Mouse (Mus musculus): ENCODE data around the gene Pum2. TPM values are rescaled to one million over a fixed set of nuclear protein-coding genes. Genes with fewer than 3 reads are reported as not detected.

Pum2 gene
- polyA plus RNA-seq, 1 experiment: 34.7 TPM

- Histone ChIP-seq H3K27ac (ENCODE audit: control insufficient read depth, insufficient read depth, low read depth, low read length, poor library complexity) (no peak overlapping the region; the same call in 1 of the 2 replicates), H3K4me1 (ENCODE audit: control insufficient read depth, insufficient read depth, low read length) (no peaks in the 10 kb centered on the region; the same call in none of the 2 replicates), H3K4me3 (replicated peaks; ENCODE audit: control insufficient read depth, low read depth, low read length) (peak overlapping the region; percentile 64)
- under 1% methylated on average over 55 of the region's 55 CpGs for WGBS
- TF ChIP-seq CTCF (IDR thresholded peaks at IDR 0.05; ENCODE audit: control insufficient read depth, insufficient read depth, low read length) (0 out of 2 replicates have a peak, but pooled peaks have one; percentile 3), POLR2A (IDR thresholded peaks at IDR 0.05; ENCODE audit: borderline replicate concordance, control insufficient read depth, low read depth, low read length) (no peak)
Measured at GRCm38 (mm10) chr12:8772451-8773143, 98.7 kb downstream of the Pum2 start.

DNA sequence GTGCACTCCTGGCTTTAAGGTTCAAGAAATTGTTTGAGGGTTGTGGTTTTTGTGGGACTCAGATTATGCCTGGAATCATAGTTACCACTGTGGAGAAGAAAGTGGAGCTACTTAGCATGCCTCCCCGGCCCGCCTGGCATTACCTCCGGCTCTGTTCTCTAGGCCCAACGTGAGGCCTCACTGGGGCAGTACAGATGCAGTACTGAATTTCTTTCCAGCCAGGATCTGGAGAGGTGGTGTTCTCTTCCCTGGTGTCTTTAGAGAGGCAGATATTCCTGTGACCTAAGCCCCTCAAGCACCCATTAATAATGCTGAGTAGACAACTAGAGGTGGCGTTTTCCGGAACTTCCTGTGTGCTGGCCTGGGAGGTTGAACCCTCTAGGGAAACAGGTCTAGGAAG, 99.4 kb downstream of the Pum2 start:
- H3K4me3 ChIP-seq (replicated peaks; ENCODE audit: control insufficient read depth, low read depth, low read length): no peak overlapping the region
- WGBS: 85% methylated on average over 6 of the region's 6 CpGs
- no peaks in the 10 kb centered on the region; the same call in none of the 2 replicates for H3K4me1 ChIP-seq (ENCODE audit: control insufficient read depth, insufficient read depth, low read length)
- no peak overlapping the region for H3K27ac ChIP-seq (ENCODE audit: control insufficient read depth, insufficient read depth, low read depth, low read length, poor library complexity)
- TF ChIP-seq CTCF (IDR thresholded peaks at IDR 0.05; ENCODE audit: control insufficient read depth, insufficient read depth, low read length): no peak
- TF ChIP-seq POLR2A (IDR thresholded peaks at IDR 0.05; ENCODE audit: borderline replicate concordance, control insufficient read depth, low read depth, low read length): no peak

DNA sequence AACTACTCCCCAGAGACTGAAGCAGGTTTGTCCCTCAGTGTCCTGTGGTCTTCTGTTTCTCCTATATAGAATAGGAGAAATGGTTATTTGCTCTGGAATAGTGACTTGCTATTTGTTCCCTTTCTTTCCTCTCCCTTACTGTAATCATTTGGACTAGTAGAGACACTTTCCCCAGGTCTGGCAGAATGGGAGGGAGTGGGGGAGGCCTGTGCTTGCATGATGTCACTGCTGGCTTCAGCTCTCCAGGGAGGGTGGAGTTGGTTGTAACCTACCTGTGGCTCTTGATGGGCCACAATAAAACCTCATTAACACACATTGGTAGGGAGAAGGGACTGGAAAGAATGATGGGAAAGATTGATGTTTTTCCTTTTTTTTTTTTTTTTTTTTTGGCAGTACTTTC, 100.2 kb downstream of the Pum2 start:
- H3K27ac ChIP-seq (ENCODE audit: control insufficient read depth, insufficient read depth, low read depth, low read length, poor library complexity): no peak overlapping the region
- no peaks in the 10 kb centered on the region; the same call in none of the 2 replicates for H3K4me1 ChIP-seq (ENCODE audit: control insufficient read depth, insufficient read depth, low read length)
- TF ChIP-seq POLR2A (IDR thresholded peaks at IDR 0.05; ENCODE audit: borderline replicate concordance, control insufficient read depth, low read depth, low read length) (no peak), CTCF (IDR thresholded peaks at IDR 0.05; ENCODE audit: control insufficient read depth, insufficient read depth, low read length) (no peak)
- no peak overlapping the region for H3K4me3 ChIP-seq (replicated peaks; ENCODE audit: control insufficient read depth, low read depth, low read length)

DNA sequence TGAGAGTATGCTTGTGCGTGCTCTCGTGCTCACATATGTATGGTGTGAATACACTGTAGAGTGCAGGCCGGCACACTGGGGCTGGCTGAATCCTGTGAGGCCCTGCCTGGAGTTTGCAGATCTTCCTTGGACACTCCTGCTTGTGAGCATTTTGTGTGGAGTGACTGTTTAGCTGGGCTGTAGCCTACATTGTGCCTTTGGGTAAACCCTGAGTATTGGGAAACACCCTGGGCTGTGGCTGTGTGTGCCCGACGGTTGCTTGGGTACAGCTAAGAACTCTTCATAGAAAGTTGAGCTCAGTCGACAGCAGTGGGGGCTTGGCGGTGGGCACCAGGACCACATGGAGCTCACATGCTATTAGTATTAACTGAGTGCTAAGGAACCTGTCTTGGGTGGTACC, 102.3 kb downstream of the Pum2 start:
- H3K27ac ChIP-seq (ENCODE audit: control insufficient read depth, insufficient read depth, low read depth, low read length, poor library complexity): no peak overlapping the region
- H3K4me3 ChIP-seq (replicated peaks; ENCODE audit: control insufficient read depth, low read depth, low read length): no peak overlapping the region
- TF ChIP-seq POLR2A (IDR thresholded peaks at IDR 0.05; ENCODE audit: borderline replicate concordance, control insufficient read depth, low read depth, low read length) (no peak), CTCF (IDR thresholded peaks at IDR 0.05; ENCODE audit: control insufficient read depth, insufficient read depth, low read length) (no peak)
- 69% methylated on average over 7 of the region's 7 CpGs for WGBS
- H3K4me1 ChIP-seq (ENCODE audit: control insufficient read depth, insufficient read depth, low read length): no peaks in the 10 kb centered on the region; the same call in none of the 2 replicates

DNA sequence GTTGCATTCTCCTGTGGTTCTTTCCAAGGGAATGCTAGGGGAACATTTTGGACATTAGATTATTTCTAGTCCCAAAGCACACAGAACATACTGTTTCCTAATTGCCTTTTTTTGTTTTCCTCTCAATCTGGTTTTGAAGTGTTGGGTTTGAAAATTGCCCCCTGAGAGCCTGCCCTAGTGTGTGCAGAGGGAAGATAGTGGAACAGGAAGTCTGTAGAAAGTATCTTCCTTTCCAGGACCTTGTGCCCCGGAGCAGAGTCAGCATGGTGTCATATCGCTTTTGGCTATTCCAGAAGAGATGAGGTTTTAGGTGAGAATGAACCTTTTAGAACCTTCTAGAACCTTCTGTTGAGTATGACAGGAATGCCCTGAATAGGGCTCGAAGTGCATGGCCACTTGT, 102.8 kb downstream of the Pum2 start:
- H3K4me3 ChIP-seq (replicated peaks; ENCODE audit: control insufficient read depth, low read depth, low read length): no peak overlapping the region
- no peaks in the 10 kb centered on the region; the same call in none of the 2 replicates for H3K4me1 ChIP-seq (ENCODE audit: control insufficient read depth, insufficient read depth, low read length)
- no peak overlapping the region for H3K27ac ChIP-seq (ENCODE audit: control insufficient read depth, insufficient read depth, low read depth, low read length, poor library complexity)
- WGBS: 34% methylated on average over 3 of the region's 3 CpGs
- TF ChIP-seq POLR2A (IDR thresholded peaks at IDR 0.05; ENCODE audit: borderline replicate concordance, control insufficient read depth, low read depth, low read length) (no peak), CTCF (IDR thresholded peaks at IDR 0.05; ENCODE audit: control insufficient read depth, insufficient read depth, low read length) (no peak)

- WGBS: 78% methylated on average over 7 of the region's 7 CpGs
- no peaks in the 10 kb centered on the region; the same call in 1 of the 2 replicates for H3K4me1 ChIP-seq (ENCODE audit: control insufficient read depth, insufficient read depth, low read length)
- H3K4me3 ChIP-seq (replicated peaks; ENCODE audit: control insufficient read depth, low read depth, low read length): no peak overlapping the region
- no peak overlapping the region for H3K27ac ChIP-seq (ENCODE audit: control insufficient read depth, insufficient read depth, low read depth, low read length, poor library complexity)
- TF ChIP-seq POLR2A (IDR thresholded peaks at IDR 0.05; ENCODE audit: borderline replicate concordance, control insufficient read depth, low read depth, low read length): no peak
- TF ChIP-seq CTCF (IDR thresholded peaks at IDR 0.05; ENCODE audit: control insufficient read depth, insufficient read depth, low read length): no peak
Measured at GRCm38 (mm10) chr12:8778106-8778505, 104.2 kb downstream of the Pum2 start.

GRCm38 (mm10) chr12:8779851-8780250, 105.9 kb downstream of the Pum2 start:
- no peaks in the 10 kb centered on the region for H3K4me1 ChIP-seq (ENCODE audit: control insufficient read depth, insufficient read depth, low read length)
- 78% methylated on average over 4 of the region's 4 CpGs for WGBS
- no peak overlapping the region for H3K27ac ChIP-seq (ENCODE audit: control insufficient read depth, insufficient read depth, low read depth, low read length, poor library complexity)
- no peak for TF ChIP-seq POLR2A (IDR thresholded peaks at IDR 0.05; ENCODE audit: borderline replicate concordance, control insufficient read depth, low read depth, low read length)
- no peak for TF ChIP-seq CTCF (IDR thresholded peaks at IDR 0.05; ENCODE audit: control insufficient read depth, insufficient read depth, low read length)
- no peak overlapping the region for H3K4me3 ChIP-seq (replicated peaks; ENCODE audit: control insufficient read depth, low read depth, low read length)

GRCm38 (mm10) chr12:8781121-8781520, 107.2 kb downstream of the Pum2 start:
- Histone ChIP-seq H3K4me3 (replicated peaks; ENCODE audit: control insufficient read depth, low read depth, low read length) (no peak overlapping the region), H3K4me1 (ENCODE audit: control insufficient read depth, insufficient read depth, low read length) (no peaks in the 10 kb centered on the region), H3K27ac (ENCODE audit: control insufficient read depth, insufficient read depth, low read depth, low read length, poor library complexity) (no peak overlapping the region)
- TF ChIP-seq POLR2A (IDR thresholded peaks at IDR 0.05; ENCODE audit: borderline replicate concordance, control insufficient read depth, low read depth, low read length): no peak
- no peak for TF ChIP-seq CTCF (IDR thresholded peaks at IDR 0.05; ENCODE audit: control insufficient read depth, insufficient read depth, low read length)
- WGBS: 65% methylated on average over 7 of the region's 7 CpGs

Data from bone marrow, adult 2 months (tissue).